Mouse (Mus musculus) cerebellum, postnatal 14 days (tissue): ENCODE measurements around the gene Cog1.

ENCODE experiments used
- DNase-seq, 2 experiments: peaks; one replicate each; pipeline ENCODE4 v3.0.0; 2021; ENCODE audit warnings: mixed read lengths in 2 of 2

Cog1 gene

DNA sequence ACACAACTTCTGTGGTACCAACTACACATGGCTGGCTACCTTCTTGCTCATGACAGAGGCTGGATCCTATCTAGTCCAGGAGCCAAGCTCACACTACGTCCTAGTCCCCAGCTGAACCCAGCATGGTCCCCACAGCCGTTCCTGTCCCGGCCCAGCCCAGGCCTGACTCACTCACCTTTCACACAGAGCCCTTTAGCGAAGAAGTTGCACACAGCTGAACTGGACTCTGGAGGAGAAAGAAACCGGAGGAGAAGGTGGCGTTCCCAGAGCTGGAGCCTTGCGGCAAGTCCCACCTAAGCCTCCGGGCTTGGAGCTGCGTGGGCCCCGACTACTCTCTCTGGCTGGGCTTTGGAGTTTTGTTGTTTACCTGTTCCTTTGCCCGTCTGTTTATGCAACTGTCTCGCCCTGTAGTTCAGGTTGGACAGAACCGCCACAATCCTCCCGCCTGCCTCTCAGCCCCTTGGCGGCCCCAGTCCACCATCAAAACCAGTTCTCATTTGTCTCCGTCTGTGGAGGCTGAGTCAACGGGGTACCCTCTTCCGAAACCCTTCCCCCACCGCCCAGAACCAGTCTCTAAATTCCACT, 59.8 kb downstream of the Cog1 start:
- no peak for DNase-seq

GRCm38 (mm10) chr11:113709272-113709671, 60.3 kb downstream of the Cog1 start:
- DNase-seq: no peak

GRCm38 (mm10) chr11:113709731-113710256, 60.8 kb downstream of the Cog1 start, which contains the start of gene Cpsf4l:
Gene Cpsf4l (minus strand): TSS chr11:113710017.
- no peak for DNase-seq

DNA sequence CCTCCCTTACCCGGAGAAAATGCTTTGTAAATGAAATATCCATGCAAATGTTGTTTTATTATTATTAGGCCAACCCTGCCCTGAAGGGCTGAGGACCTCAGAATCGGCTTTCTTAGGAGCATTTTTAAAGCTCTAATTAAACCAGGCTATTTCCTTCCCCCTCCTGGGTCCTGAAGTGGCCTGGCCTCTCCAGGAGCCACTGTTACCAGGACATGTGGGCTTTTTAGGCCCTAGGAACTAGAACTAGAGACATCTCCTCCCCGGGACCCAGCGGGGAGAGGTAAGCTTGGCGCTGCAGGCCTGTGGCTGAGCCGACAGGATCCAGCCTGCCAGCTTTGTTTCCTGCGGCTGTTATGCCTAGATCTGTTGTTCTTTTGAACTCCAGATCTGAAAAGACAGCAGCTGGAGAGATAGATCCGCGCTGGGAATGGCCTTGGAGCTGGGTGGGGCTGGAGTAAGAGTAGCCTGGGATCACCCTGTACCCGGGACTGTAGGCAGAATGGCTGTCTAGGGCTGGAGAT, 61.3 kb downstream of the Cog1 start:
- no peak for DNase-seq

DNA sequence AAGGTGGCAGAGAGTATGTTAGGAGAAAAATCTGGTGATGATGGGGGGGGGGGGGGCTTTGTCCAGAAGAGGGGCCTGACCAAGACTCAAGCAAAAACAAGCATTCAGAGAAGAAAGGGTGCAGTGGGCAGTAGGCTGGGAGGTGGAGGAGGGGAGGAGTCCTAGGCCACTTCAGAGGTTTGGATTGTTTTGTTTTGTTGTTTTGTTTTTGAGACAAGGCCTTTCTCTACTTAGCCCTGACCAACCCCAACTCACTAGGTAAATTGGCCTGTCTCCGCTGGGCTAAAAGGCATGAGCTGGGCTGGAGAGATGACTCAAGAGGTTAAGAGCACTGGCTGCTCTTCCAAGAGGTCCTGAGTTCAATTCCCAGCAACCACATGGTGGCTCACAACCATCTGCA, 62.1 kb downstream of the Cog1 start:
- DNase-seq: no peak

DNA sequence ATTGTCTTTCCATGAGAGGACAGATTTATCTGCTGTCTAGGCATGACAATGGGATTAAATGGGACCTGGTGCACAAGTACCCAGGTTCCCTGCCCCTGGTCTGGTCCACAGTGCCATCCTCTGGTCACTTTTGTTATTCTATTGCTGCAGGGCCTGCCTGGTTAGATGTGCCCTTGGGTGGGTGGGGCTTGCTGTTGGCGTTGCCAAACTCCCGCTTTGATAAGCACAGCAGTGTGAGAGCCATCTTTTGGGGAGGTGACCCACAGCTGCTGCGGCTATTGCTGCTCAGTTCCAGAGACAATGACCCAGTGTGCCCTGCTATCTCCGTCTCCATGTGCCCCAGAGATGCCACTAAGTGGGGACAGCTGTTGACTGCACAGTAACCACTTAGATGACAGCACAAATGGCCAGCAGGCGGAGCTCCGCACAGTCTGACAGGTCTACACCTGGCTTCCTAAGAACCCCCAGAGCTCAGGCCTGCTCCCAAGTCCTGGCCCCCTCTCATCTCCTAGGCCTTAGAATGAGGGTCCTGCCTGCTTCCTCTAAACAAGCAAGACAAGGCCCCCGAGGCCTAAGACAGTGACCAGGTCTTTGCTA, 66.2 kb downstream of the Cog1 start:
- DNase-seq: peak in 1 of 2 experiments; percentile 41

DNA sequence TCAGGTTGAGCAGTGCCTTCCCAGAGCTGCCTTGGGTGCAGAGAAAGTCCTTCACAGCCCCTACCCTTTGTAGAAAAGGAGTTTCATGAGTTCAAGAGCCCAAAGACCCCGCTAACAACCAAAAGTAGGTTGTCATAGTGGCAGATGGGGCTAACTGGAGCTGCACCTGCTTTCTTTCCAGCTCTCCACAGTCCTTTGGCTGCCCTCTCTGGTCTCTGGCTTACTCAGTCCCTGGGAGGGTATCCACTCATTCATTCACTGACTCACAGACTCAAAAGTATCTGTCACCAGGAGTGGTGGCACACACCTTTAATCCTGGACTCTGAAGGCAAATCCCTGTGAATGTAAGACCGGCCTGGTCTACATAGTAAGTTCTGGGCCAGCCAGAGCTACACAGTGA, 67.2 kb downstream of the Cog1 start:
- peak; percentile 38 to 53 for DNase-seq
